Mouse (Mus musculus) adipocyte (in vitro differentiated cells): Measurements from ENCODE around the gene Cd19.

Source experiments
- DNase-seq: peaks from one replicate; pipeline ENCODE4 v3.0.0-alpha.2; 2016; ENCODE audit warnings: low spot score

Gene Cd19

DNA sequence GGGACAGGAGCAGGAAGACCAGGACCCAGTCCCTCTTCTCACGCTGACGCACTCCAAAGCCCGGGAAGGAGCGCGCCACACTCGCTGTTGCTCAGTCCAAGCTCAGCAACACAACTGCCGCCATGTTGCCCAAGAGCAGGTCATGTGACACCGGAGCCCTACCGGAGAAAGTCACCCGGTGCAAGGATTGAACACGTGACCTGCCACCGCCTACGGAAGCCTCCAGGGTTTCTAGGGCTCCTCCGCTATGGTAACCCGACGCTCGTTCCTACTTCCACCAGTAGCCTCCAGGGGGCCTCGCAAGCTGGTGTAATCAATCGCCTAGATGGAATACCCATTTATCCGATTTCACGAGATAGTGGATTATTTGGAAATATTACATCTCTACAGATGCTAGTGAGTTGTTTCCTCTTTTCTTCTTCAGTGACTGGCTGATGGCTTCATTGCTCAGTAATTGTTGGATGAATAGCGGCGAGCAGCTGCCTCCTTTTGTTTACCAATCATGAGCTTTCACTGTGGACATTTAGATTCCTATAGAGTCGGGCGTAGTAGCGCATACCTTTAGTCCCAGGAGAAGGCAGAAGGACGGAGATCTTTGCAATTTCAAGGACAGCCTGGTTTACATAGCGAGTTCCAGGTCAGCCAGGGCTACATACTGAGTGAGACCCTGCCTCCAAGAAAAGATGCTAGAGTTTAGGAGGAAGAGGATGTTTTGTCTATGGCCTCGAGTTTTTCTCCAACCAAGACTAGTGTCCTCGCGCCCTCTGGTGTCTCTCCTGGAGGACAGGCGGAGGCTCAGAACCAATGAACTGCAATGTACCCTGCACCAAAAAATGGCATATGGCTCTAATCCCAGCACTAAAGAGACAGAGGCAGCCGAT is 37.2 kb downstream of the Cd19 start, which contains the start of gene Spns1:
Spns1 (minus strand) TSS at position 173 of the 881 bp plus-strand sequence.
- DNase-seq: peak; percentile 95

- DNase-seq: no peak
Measured at GRCm38 (mm10) chr7:126376903-126377277, 37.8 kb downstream of the Cd19 start.

- no peak for DNase-seq
Measured at GRCm38 (mm10) chr7:126375012-126375411, 39.7 kb downstream of the Cd19 start.

DNA sequence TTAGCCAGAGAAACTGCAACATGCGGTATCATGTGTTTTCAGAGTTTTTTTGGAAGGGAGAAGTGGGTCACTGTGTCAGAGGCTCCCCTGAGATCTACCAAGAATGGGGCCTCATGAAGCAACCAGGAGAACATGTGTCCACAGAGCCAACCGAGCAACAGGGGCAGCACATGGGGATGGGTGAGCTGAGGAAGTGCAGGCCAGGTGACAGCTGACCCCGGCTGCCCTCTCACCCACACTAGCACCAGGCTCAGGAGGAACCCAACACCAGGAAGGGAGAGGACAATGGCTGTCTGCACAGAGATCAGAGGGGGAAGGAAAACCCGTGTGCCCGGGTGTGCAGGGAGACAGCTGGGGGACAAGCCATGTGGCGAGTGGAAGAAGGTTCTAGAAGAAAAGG is 40.2 kb downstream of the Cd19 start:
- DNase-seq: no peak

GRCm38 (mm10) chr7:126373007-126373406 is 41.7 kb downstream of the Cd19 start:
- no peak for DNase-seq

DNA sequence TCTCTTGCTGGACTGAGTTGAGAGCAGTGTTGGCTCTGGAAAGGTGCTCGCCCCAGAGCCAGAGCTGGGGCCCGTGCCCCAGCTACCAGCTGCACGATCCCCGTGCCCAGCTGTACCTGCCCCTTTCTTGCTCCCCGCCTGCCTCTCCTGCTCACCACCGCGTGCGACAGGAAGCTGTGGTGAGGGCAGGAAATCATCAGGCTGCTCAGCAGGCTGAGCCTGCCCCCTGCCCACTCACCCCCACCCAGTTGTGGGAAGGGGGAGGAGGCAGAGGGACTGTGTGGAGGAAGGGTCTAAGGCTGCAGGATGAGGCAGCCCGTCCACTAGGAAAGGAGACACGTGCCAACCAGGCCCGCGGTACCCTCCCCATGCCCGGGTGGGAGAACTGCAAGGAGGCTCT is 45.3 kb downstream of the Cd19 start, which contains the start of gene Lat:
Lat (minus strand) TSS at position 178 of the 400 bp plus-strand sequence.
- no peak for DNase-seq

DNA sequence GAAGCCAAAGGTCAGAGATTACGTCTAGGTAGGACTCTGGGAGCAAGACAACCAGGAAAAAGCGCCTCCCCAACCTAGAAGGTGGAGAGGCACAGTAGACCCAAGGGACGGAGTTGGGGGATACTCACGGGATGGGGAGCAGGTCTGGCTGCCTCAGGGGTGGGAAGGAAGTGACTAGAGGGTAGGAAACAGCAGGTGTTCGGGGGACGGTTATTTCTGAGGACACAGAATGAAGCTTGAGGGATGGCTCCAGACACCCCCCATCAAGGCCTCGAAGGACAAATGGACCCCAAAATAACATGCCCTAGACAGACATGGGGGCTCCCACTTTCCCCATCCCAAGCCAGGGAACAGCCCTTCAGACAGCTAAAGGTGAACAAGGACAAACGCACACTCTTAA is 46.3 kb downstream of the Cd19 start:
- DNase-seq: no peak

GRCm38 (mm10) chr7:126367636-126368035 is 47.1 kb downstream of the Cd19 start:
- no peak for DNase-seq

GRCm38 (mm10) chr7:126363038-126363437 is 51.7 kb downstream of the Cd19 start:
- DNase-seq: no peak

GRCm38 (mm10) chr7:126359049-126359448 is 55.6 kb downstream of the Cd19 start:
- no peak for DNase-seq
